Mouse (Mus musculus): ENCODE data around the gene Gm20388.

The Gm20388 gene

GRCm38 (mm10) chr8:121557746-121558145 lies 1647.1 kb downstream of the Gm20388 start:
- DNase-seq (ENCODE audit: extremely low read depth, insufficient read length, low spot score) = no peak

- no peak for DNase-seq (ENCODE audit: extremely low read depth, insufficient read length, low spot score)
Measured at GRCm38 (mm10) chr8:121558538-121558937, 1647.9 kb downstream of the Gm20388 start.

GRCm38 (mm10) chr8:121559801-121560200 lies 1649.2 kb downstream of the Gm20388 start:
- no peak for DNase-seq (ENCODE audit: extremely low read depth, insufficient read length, low spot score)

- no peak for DNase-seq (ENCODE audit: extremely low read depth, insufficient read length, low spot score)
Measured at GRCm38 (mm10) chr8:121560432-121561100, 1649.9 kb downstream of the Gm20388 start.

- no peak for DNase-seq (ENCODE audit: extremely low read depth, insufficient read length, low spot score)
Measured at GRCm38 (mm10) chr8:121561636-121562345, 1651.2 kb downstream of the Gm20388 start.

GRCm38 (mm10) chr8:121562941-121563351 lies 1652.3 kb downstream of the Gm20388 start:
- no peak for DNase-seq (ENCODE audit: extremely low read depth, insufficient read length, low spot score)

- no peak for DNase-seq (ENCODE audit: extremely low read depth, insufficient read length, low spot score)
Measured at GRCm38 (mm10) chr8:121563701-121564100, 1653.1 kb downstream of the Gm20388 start.

- peak; percentile 56 for DNase-seq (ENCODE audit: extremely low read depth, insufficient read length, low spot score)
Measured at GRCm38 (mm10) chr8:121568321-121568720, 1657.7 kb downstream of the Gm20388 start.

GRCm38 (mm10) chr8:121570335-121570734 lies 1659.7 kb downstream of the Gm20388 start:
- peak; percentile 94 for DNase-seq (ENCODE audit: extremely low read depth, insufficient read length, low spot score)

- no peak for DNase-seq (ENCODE audit: extremely low read depth, insufficient read length, low spot score)
Measured at GRCm38 (mm10) chr8:121570801-121571200, 1660.2 kb downstream of the Gm20388 start.

- DNase-seq (ENCODE audit: extremely low read depth, insufficient read length, low spot score) = no peak
Measured at GRCm38 (mm10) chr8:121572121-121572520, 1661.5 kb downstream of the Gm20388 start.

- DNase-seq (ENCODE audit: extremely low read depth, insufficient read length, low spot score) = peak; percentile 95
Measured at GRCm38 (mm10) chr8:121573275-121573674, 1662.6 kb downstream of the Gm20388 start.

- peak; percentile 62 for DNase-seq (ENCODE audit: extremely low read depth, insufficient read length, low spot score)
Measured at GRCm38 (mm10) chr8:121575661-121576060, 1665.0 kb downstream of the Gm20388 start.

GRCm38 (mm10) chr8:121577751-121578675 lies 1667.4 kb downstream of the Gm20388 start:
- DNase-seq (ENCODE audit: extremely low read depth, insufficient read length, low spot score) = no peak

- peak; percentile 84 for DNase-seq (ENCODE audit: extremely low read depth, insufficient read length, low spot score)
Measured at GRCm38 (mm10) chr8:121578676-121579451, 1668.2 kb downstream of the Gm20388 start, which contains the start of gene Fbxo31. Gene Fbxo31, minus strand, starts transcription at chr8:121578806.

GRCm38 (mm10) chr8:121580465-121580864 lies 1669.8 kb downstream of the Gm20388 start:
- DNase-seq (ENCODE audit: extremely low read depth, insufficient read length, low spot score) = peak; percentile 43

GRCm38 (mm10) chr8:121583653-121584052 lies 1673.0 kb downstream of the Gm20388 start:
- no peak for DNase-seq (ENCODE audit: extremely low read depth, insufficient read length, low spot score)

GRCm38 (mm10) chr8:121584730-121585129 lies 1674.1 kb downstream of the Gm20388 start:
- no peak for DNase-seq (ENCODE audit: extremely low read depth, insufficient read length, low spot score)

GRCm38 (mm10) chr8:121585159-121585825 lies 1674.7 kb downstream of the Gm20388 start:
- DNase-seq (ENCODE audit: extremely low read depth, insufficient read length, low spot score) = peak; percentile 99

GRCm38 (mm10) chr8:121588750-121589149 lies 1678.1 kb downstream of the Gm20388 start:
- DNase-seq (ENCODE audit: extremely low read depth, insufficient read length, low spot score) = no peak

Data from 3134 (cell line).